Mouse (Mus musculus) lung, postnatal 0 days (tissue): Measurements from ENCODE around the gene Gm10974.

Experiments
- CTCF ChIP-seq: IDR thresholded peaks from 2 replicates; pipeline ENCODE4 v1.5.1; 2016; ENCODE audit warnings: antibody characterized with exemption, mild to moderate bottlenecking
- EP300 ChIP-seq: IDR thresholded peaks from 2 replicates; pipeline ENCODE4 v1.6.1; 2016; ENCODE audit warnings: antibody characterized with exemption, mild to moderate bottlenecking, control low read depth

GRCm38 (mm10) chr7:66359044-66359443 lies 6.7 kb upstream of the Gm10974 start:
- TF ChIP-seq CTCF (no peak), EP300 (no peak)
